Mouse (Mus musculus): Measurements from ENCODE around the gene Blnk. TPM values are rescaled to one million over a fixed set of nuclear protein-coding genes. Genes with fewer than 3 reads are reported as not detected.

Blnk gene
- 24.0 and 126 TPM in 2 replicates for polyA plus RNA-seq (2012; ENCODE audit: low replicate concordance)

DNA sequence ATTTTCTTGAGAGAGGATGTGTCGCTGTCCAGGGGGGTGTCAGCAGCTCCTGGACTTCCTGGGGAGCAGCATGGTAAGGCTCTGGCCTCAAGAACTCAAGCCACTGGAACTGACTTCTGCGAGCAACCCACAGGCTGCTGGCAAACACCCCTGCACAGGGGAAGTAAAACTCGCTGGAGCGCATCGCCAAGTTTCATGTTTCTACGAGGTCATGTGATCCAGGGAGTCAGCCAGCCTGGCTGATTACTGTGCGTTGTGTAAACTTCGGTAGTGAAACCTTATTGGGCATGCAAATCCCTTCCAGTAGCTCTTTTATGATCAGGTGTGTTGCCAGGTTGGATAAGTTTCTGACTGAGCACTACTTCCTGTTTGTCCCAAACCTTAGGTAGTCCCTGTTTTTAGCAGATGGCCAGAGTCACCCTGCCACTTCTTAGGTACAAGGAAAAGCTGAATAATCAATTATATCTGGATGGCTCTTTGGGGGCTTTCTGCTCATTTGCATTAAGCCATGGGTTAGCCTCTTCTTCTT lies at the start of gene Blnk:
Blnk (minus strand) TSS at position 479 of the 529 bp plus-strand sequence.

DNA sequence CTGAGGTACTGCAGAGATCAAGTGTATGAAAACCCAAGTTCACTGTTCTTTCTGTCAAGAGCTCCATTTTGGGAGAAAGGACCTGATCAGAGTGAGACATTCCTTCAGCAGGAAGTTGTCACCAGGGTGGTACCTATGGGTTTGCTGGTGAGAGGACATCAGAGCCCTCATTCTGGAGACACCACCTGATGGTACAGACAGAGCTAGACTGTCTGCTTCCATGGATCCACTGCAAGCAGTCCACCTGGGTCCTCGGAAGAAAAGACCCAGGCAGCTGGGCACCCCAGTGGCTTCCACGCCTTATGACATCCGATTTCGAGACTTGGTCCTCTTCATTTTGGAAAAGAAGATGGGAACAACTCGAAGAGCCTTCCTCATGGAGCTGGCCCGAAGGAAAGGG lies 34.9 kb upstream of the Blnk start, which contains the start of gene Dntt:
Dntt (plus strand) TSS at position 57 of the 400 bp plus-strand sequence.

DNA sequence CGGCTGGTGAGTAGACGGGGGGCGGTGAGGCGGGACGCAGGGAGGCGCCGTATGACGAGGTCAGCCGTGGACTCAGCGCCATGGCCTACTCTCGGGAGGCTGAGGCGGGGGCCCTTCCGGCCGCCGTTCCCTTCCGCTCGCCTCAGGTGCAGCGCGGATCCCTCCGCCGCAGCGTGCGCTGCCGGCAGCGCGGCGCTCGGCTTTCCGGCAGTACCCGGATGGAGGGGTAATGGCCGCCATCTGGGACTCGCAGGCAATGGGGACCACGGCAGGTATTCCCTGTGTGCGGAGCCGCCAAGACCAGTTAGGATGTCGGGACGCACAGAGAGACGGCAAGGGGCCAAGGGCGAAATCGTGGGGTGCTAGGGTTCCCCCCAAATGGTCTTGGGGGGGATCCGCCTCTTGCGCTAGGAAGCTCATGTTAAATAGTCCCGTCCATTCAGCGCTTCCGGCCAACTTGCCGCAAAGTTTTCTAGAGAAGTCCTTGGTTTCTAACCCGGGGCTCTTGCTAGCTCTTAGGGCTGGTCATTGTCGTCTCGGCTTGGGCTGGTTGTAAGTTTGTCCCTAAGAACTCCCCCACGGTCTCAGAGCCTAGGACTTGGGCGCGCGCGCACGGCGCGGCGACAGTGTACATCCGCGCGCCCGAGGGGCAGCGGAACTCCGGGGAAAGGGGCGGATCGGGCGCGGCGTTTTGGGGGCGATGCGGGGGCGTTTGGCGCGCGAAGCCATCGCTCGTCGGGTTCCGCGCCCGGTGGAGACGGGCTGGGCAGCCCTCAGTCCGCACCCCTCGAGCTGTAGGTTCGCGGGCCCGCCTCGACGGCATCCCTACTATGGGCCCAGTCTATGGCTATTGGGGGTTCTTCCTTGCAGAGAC lies 99.6 kb downstream of the Blnk start, which contains the start of gene Zfp518a:
Zfp518a (plus strand) TSS at position 187 of the 874 bp plus-strand sequence.

Other genes starting within 250 kb of the Blnk start
- gene Cc2d2b, start 245.8 kb downstream of the Blnk start, polyA plus RNA-seq (2012; ENCODE audit: low replicate concordance): not detected in 2 replicates
- gene Ccnj, start 163.3 kb downstream of the Blnk start, polyA plus RNA-seq (2012; ENCODE audit: low replicate concordance): 3.3 and 3.6 TPM in 2 replicates
- gene Zfp518a, start 99.8 kb downstream of the Blnk start, polyA plus RNA-seq (2012; ENCODE audit: low replicate concordance): 0.43 and 2.0 TPM in 2 replicates
- gene Dntt, start 34.7 kb upstream of the Blnk start, polyA plus RNA-seq (2012; ENCODE audit: low replicate concordance): 0.49 and 0.55 TPM in 2 replicates
- gene Opalin, start 82.6 kb upstream of the Blnk start, polyA plus RNA-seq (2012; ENCODE audit: low replicate concordance): not detected in 2 replicates
- not detected in 2 replicates for gene Tll2, start 212.3 kb upstream of the Blnk start, polyA plus RNA-seq (2012; ENCODE audit: low replicate concordance)